Comparison of ENCODE assay signal across 12 mouse cellular contexts in the genomic region with DNA sequence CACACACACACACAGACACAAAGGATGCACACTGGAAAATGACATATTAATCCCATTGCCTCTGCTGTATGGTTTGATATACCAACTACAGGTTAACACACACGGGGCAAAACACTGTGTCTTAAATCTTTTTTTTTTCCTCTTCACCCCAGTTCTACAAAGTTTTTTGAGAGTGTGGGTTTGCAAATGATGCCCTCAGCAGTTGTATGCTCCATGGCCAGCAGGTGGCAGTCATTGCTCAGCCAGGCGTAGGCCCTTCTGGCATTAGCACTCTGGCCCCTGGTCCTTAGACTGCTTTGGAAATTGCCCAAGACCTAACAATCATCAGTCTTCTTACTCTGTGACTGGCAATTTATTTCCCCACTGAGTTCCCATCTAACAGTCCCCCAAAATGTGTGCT. TPM values are rescaled to one million over a fixed set of nuclear protein-coding genes. Genes with fewer than 3 reads are reported as not detected.
DNase-seq lines count a peak whose midpoint lies in the region; ATAC-seq lines count a peak whose summit lies in the region.
"Not testable (repeated sequence)": the region's sequence is repeated elsewhere in the genome, so short reads cannot be mapped to it uniquely, and the experiment has no call there.
"Had no signal": no experiment of that assay in that cellular context is flagged by ENCODE, and none has a peak within 500 bp of the region (broad histone marks: within the 10 kb centered on the region; RNA-seq: fewer than 3 reads in every experiment).

No protein-coding gene starts in this region.

- intact Hi-C loops in left cerebral cortex, postnatal 4 days (cut with DNase I): not testable (repeated sequence)

- ATAC-seq in CD4-positive, CD25-positive, alpha-beta regulatory T cell, adult 4 months: peak; percentile 88
- peak; percentile 38; the same call in 1 of the 2 replicates for ATAC-seq in frontal cortex, adult (ENCODE audit: low TSS enrichment)
- peak; percentile 90 for ATAC-seq in megakaryocyte-erythroid progenitor cell, adult 5-6 weeks (replicated peaks; ENCODE audit: low FRiP score, low TSS enrichment, poor library complexity, severe bottlenecking)

- peak; percentile 17 to 66 for DNase-seq in cerebellum, adult 18-20 months
- peak; percentile 83 for DNase-seq in heart, postnatal 4 days
- peak; percentile 27 to 71 for DNase-seq in kidney, postnatal 25 days
- peak; percentile 32 for DNase-seq in left cerebral cortex, postnatal 4 days
- peak; percentile 49 to 89 for DNase-seq in spleen, postnatal 4 days (ENCODE audit: low spot score in 2 of 2)

RNA-seq across cellular contexts. Expression of a gene that starts 17.4 kb away (rescaled TPM):
- polyA plus RNA-seq in CD4-positive, CD25-positive, alpha-beta regulatory T cell, adult 4 months (2017; shearing (Covaris generic)): not detected
- not detected for total RNA-seq in heart, postnatal 4 days (2021)
- under 1 TPM in 1 of 2 experiments, not detected in 1; 0.86 TPM for total RNA-seq in left cerebral cortex, postnatal 4 days (2021)
- total RNA-seq in megakaryocyte-erythroid progenitor cell, adult 5-6 weeks (2014; fragmentation: Nextera tagmentation): not detected in 2 replicates
- 6.0 TPM in 1 of 2 replicates, not detected in the other for total RNA-seq in megakaryocyte-erythroid progenitor cell, adult 5-6 weeks (2017)
- polyA plus RNA-seq: limb, embryonic 12.5 days; midbrain, embryonic 11.5 days; neural tube, embryonic 15.5 days; stomach, embryonic 14.5 days had no signal

RNA-seq across cellular contexts. Expression of a gene that starts 49.5 kb away (rescaled TPM):
- under 1 TPM in 1 of 2 experiments, not detected in 1; 0.85 TPM for polyA plus RNA-seq in CD4-positive, CD25-positive, alpha-beta regulatory T cell, adult 4 months (2017; shearing (Covaris generic))
- 1 to 10 TPM in 1 of 2 experiments, under 1 TPM in 1; 0.76 to 1.1 TPM for total RNA-seq in heart, postnatal 4 days (2021)
- total RNA-seq in left cerebral cortex, postnatal 4 days (2021): 1 to 10 TPM in 1 of 2 experiments, not detected in 1; 1.2 TPM
- 8.3 and 18.6 TPM in 2 replicates for total RNA-seq in megakaryocyte-erythroid progenitor cell, adult 5-6 weeks (2014; fragmentation: Nextera tagmentation)
- total RNA-seq in megakaryocyte-erythroid progenitor cell, adult 5-6 weeks (2017): not detected in 2 replicates
- polyA plus RNA-seq: limb, embryonic 12.5 days; neural tube, embryonic 15.5 days had no signal

Comparison
In these comparisons a context has a peak if more than half of its experiments do, and no peak if none do; other contexts are left out.
1. Peak in every context shown above with its lines: DNase-seq and ATAC-seq.
2. ATAC-seq: peak in every context shown above with its lines; median percentile 90 in megakaryocyte-erythroid progenitor cell, adult 5-6 weeks; 88 in CD4-positive, CD25-positive, alpha-beta regulatory T cell, adult 4 months; 38 in frontal cortex, adult.
3. DNase-seq: peak in every context shown above with its lines; median percentile 83 in heart, postnatal 4 days; 69 in spleen, postnatal 4 days; 49 in kidney, postnatal 25 days; 42 in cerebellum, adult 18-20 months; 32 in left cerebral cortex, postnatal 4 days.